ENCODE assay signal across 14 mouse cellular contexts in the genomic region with DNA sequence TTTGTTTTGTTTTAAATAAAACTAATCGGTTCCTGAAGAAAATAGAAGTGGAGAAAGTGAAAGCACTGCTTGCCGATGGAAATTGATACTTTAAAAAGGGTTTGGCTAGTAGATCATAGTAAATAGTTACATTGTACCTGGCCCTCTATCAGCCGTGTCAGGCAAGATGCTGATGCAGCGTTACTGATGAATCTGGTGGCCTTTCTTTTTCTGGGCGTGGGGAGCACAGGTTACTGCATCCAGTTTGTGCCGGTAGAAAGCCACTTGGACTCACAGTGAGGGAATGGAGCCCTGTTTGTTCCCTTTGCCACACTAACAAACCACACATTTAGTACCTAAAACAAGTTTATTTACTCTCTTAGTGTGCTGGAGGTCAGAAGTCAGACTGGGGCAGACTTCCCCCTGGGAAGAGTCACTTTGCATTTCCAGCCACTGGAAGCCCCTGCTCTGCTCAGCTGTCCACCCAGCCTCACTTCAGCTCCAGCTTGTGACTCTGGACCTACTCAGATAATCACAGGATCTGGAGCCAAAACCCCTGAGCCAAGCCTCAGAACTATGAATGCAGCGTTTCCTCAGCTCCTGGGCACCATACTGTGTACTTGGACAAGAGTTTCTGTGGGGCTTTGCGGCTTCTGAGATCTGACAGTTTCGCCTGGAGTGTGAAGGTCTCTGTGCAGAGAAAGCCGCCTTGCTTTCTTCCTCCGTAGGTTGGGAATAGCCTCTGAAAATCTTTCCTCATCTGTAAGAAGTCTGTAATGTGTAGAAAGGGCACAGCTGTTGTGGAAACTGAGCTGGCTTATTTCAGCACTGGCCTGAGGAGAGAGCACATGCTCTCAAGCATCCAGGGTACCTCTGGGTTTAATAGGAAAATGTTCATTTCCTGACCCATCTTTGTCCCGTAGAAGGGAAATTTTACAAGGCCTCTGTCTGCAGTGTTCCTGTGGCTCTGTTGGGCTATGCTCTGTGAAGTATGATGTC. TPM values are rescaled to one million over a fixed set of nuclear protein-coding genes. Genes with fewer than 3 reads are reported as not detected.
DNase-seq lines count a peak whose midpoint lies in the region; ATAC-seq and TF ChIP-seq lines count a peak whose summit lies in the region.
"Had no signal": no experiment of that assay in that cellular context is flagged by ENCODE, and none has a peak within 500 bp of the region (broad histone marks: within the 10 kb centered on the region; RNA-seq: fewer than 3 reads in every experiment).

No protein-coding gene starts in this region.

- 0 out of 2 replicates have a peak, but pooled peaks cover 3% of the 10 kb centered on the region for H3K36me3 ChIP-seq in liver, postnatal 0 days (replicated peaks; ENCODE audit: insufficient read depth, low read length)
- H3K36me3 ChIP-seq: embryonic facial prominence, embryonic 13.5 days; neural tube, embryonic 15.5 days had no signal

- no peaks in the 10 kb centered on the region for H3K9me3 ChIP-seq in liver, postnatal 0 days (ENCODE audit: low read length)
- H3K9me3 ChIP-seq: embryonic facial prominence, embryonic 13.5 days; hindbrain, embryonic 10.5 days; neural tube, embryonic 15.5 days had no signal

- no peak overlapping the region for H3K4me3 ChIP-seq in layer of hippocampus, adult 2 months
- H3K4me3 ChIP-seq in liver, postnatal 0 days (ENCODE audit: low read depth, low read length), result 0 out of 2 replicates have a peak overlapping the region, but pooled peaks have one; percentile 1
- H3K4me3 ChIP-seq in cerebellum, adult 2 months (replicated peaks; ENCODE audit: insufficient read depth, low read depth, low read length), result no peak overlapping the region
- H3K4me3 ChIP-seq: embryonic facial prominence, embryonic 13.5 days; hindbrain, embryonic 10.5 days; left cerebral cortex, adult 2 months; neural tube, embryonic 15.5 days had no signal

- peak; percentile 45 to 63 for DNase-seq in cerebellum, postnatal 10 days
- DNase-seq in cerebellum, adult 11-12 months, result no peak
- no peak for DNase-seq in layer of hippocampus, adult 2 months (ENCODE audit: low spot score in 2 of 2)
- no peak for DNase-seq in layer of hippocampus, postnatal 36 days
- peak; percentile 27 for DNase-seq in induced T-regulatory cell, adult 2 months (ENCODE audit: low read depth)
- no peak for DNase-seq in liver, postnatal 0 days
- DNase-seq in urinary bladder, adult 2 months (ENCODE audit: low spot score), result no peak
- no peak for DNase-seq in cerebellum, adult 2 months

- TF ChIP-seq CTCF in layer of hippocampus, adult 2 months (conservative IDR thresholded peaks at IDR 0.05), result no peak
- TF ChIP-seq CTCF in liver, postnatal 0 days (IDR thresholded peaks at IDR 0.05; ENCODE audit: low read depth), result no peak
- no peak for TF ChIP-seq CTCF in cerebellum, adult 2 months (IDR thresholded peaks at IDR 0.05; ENCODE audit: borderline replicate concordance, insufficient read depth, low read depth, low read length)

- H3K27me3 ChIP-seq in liver, postnatal 0 days (ENCODE audit: insufficient read depth, low read length), result no peaks in the 10 kb centered on the region
- H3K27me3 ChIP-seq in cerebellum, adult 2 months (ENCODE audit: control insufficient read depth, insufficient read depth, low read length), result no peaks in the 10 kb centered on the region
- H3K27me3 ChIP-seq: embryonic facial prominence, embryonic 13.5 days; neural tube, embryonic 15.5 days had no signal

- H3K4me1 ChIP-seq in liver, postnatal 0 days (ENCODE audit: insufficient read depth), result peaks cover 55% of the 10 kb centered on the region
- peaks cover 3% of the 10 kb centered on the region; the same call in 1 of the 2 replicates for H3K4me1 ChIP-seq in cerebellum, adult 2 months (ENCODE audit: control insufficient read depth, insufficient read depth, low read length)

- H3K4me2 ChIP-seq in liver, postnatal 0 days (ENCODE audit: low read depth, low read length), result peak overlapping the region; percentile 31; the same call in 1 of the 2 replicates
- H3K4me2 ChIP-seq: embryonic facial prominence, embryonic 13.5 days; midbrain, embryonic 11.5 days; neural tube, embryonic 15.5 days had no signal

- WGBS in liver, postnatal 0 days (ENCODE audit: insufficient replicate concordance), result 52% methylated on average over 12 of the region's 12 CpGs
- WGBS in cerebellum, adult 2 months, result 56% methylated on average over 12 of the region's 12 CpGs

- H3K27ac ChIP-seq in layer of hippocampus, adult 2 months, result peak overlapping the region; percentile 24
- H3K27ac ChIP-seq in liver, postnatal 0 days (ENCODE audit: low read depth), result peak overlapping the region; percentile 87
- no peak overlapping the region for H3K27ac ChIP-seq in cerebellum, adult 2 months (ENCODE audit: insufficient read depth, low read length)
- H3K27ac ChIP-seq: embryonic facial prominence, embryonic 13.5 days; hindbrain, embryonic 10.5 days; left cerebral cortex, adult 2 months; neural tube, embryonic 15.5 days had no signal

- no peak for TF ChIP-seq POLR2A in cerebellum, adult 2 months (IDR thresholded peaks at IDR 0.05; ENCODE audit: borderline replicate concordance, insufficient read depth, low read length)

- ATAC-seq in liver, postnatal 0 days, result peak; percentile 70

- no peak overlapping the region; the same call in 1 of the 2 replicates for H3K9ac ChIP-seq in liver, postnatal 0 days (replicated peaks)
- H3K9ac ChIP-seq: embryonic facial prominence, embryonic 13.5 days; neural tube, embryonic 15.5 days had no signal

- no peak for TF ChIP-seq EP300 in liver, postnatal 0 days (IDR thresholded peaks at IDR 0.05; ENCODE audit: low read depth)

RNA-seq across cellular contexts. Expression of a gene that starts 8.4 kb away (rescaled TPM):
- 10 to 100 TPM; 48.7 to 49.1 TPM for total RNA-seq in layer of hippocampus, adult 2 months (2021)
- total RNA-seq in layer of hippocampus, postnatal 36 days (2021), result 10 to 100 TPM; 42.7 to 45.5 TPM
- 66.4 and 67.7 TPM in 2 replicates for polyA plus RNA-seq in liver, postnatal 0 days (2015; fragmentation: Nextera tagmentation; extraction: Ambion mirVana)
- 27.4 and 28.1 TPM in 2 replicates for polyA plus RNA-seq in urinary bladder, adult 2 months (2012; rRNA removed)
- 32.2 and 32.9 TPM in 2 replicates for polyA plus RNA-seq in cerebellum, adult 2 months (2012; rRNA removed)

RNA-seq across cellular contexts. Expression of a gene that starts 24.6 kb away (rescaled TPM):
- total RNA-seq in layer of hippocampus, adult 2 months (2021), result 1 to 10 TPM; 5.4 to 8.7 TPM
- total RNA-seq in layer of hippocampus, postnatal 36 days (2021), result 1 to 10 TPM; 5.2 to 5.7 TPM
- polyA plus RNA-seq in liver, postnatal 0 days (2015; fragmentation: Nextera tagmentation; extraction: Ambion mirVana), result not detected in 2 replicates
- 0.17 and 0.25 TPM in 2 replicates for polyA plus RNA-seq in urinary bladder, adult 2 months (2012; rRNA removed)
- polyA plus RNA-seq in cerebellum, adult 2 months (2012; rRNA removed), result 0.33 and 0.57 TPM in 2 replicates
- polyA plus RNA-seq: spleen, adult 2 months had no signal

Comparison
In these comparisons a context has a peak if more than half of its experiments do, and no peak if none do; other contexts are left out.
1. DNase-seq: peak in cerebellum, postnatal 10 days (2 of 2) and induced T-regulatory cell, adult 2 months (single experiment); none in cerebellum, adult 11-12 months (single experiment), layer of hippocampus, adult 2 months (0 of 2), layer of hippocampus, postnatal 36 days (0 of 2), liver, postnatal 0 days (single experiment), urinary bladder, adult 2 months (single experiment) and cerebellum, adult 2 months (0 of 2).